Mouse (Mus musculus): ENCODE data around the gene Serbp1. TPM values are rescaled to one million over a fixed set of nuclear protein-coding genes. Genes with fewer than 3 reads are reported as not detected.
A peak's percentile ranks its signal among the peaks of the same experiment; 100 is the strongest.

Serbp1 gene
- total and polyA plus RNA-seq, 2 experiments from 2014 or later = 166 to 297 TPM

DNA sequence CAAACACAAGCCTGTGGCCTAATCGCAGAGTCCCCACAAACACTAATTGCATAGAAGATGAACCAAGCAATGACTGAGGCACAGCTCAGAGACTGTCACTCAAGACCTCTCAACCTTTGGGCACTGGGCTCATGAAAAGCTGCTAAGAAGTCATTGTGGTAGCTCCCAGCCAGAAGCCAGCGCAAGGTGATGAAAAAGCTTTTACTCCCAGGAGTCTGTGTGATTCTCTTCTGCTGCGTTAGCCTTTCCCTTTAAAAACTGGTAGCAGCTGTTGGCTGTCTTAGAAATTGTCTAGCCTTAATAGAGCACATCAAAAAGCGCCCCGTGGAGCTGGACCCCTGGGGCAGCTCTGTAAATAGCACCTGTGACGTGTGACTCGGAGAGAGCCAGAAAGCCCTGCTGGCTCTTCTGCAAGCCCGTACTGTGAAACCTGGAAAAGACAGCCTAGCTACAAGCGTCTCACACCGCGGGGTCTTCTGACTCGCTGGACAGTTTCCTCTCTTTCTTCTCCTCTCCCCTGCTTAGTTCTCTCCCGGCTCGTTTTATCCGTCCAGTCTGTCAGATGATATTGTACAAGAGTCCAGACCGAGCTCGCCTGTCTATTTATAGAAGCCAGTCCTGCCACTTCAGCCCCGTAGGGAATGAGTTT is 9.4 kb upstream of the Serbp1 start:
- DNase-seq (ENCODE audit: low spot score) = peak; percentile 60
- no peaks in the 10 kb centered on the region for H3K4me1 ChIP-seq (ENCODE audit: insufficient read depth, low read length)
- peak; percentile 53; the same call in 1 of the 2 replicates for ATAC-seq (ENCODE audit: low FRiP score)
- TF ChIP-seq CTCF (IDR thresholded peaks at IDR 0.05) = no peak
- peak overlapping the region; percentile 20 for H3K4me3 ChIP-seq (ENCODE audit: low read depth, low read length)
- H3K36me3 ChIP-seq (ENCODE audit: insufficient read depth, low read length) = no peaks in the 10 kb centered on the region
- no peaks in the 10 kb centered on the region for H3K9me3 ChIP-seq (ENCODE audit: low read length)
- H3K27ac ChIP-seq (ENCODE audit: low read depth, low read length) = no peak overlapping the region
- H3K9ac ChIP-seq (replicated peaks; ENCODE audit: low read length, poor library complexity, severe bottlenecking) = 0 out of 2 replicates have a peak overlapping the region, but pooled peaks have one; percentile 48
- H3K4me2 ChIP-seq (ENCODE audit: low read depth, low read length, poor library complexity, severe bottlenecking) = peak overlapping the region; percentile 57
- H3K27me3 ChIP-seq (ENCODE audit: insufficient read depth, low read length) = no peaks in the 10 kb centered on the region
- 8% methylated on average over 18 of the region's 18 CpGs for WGBS

DNA sequence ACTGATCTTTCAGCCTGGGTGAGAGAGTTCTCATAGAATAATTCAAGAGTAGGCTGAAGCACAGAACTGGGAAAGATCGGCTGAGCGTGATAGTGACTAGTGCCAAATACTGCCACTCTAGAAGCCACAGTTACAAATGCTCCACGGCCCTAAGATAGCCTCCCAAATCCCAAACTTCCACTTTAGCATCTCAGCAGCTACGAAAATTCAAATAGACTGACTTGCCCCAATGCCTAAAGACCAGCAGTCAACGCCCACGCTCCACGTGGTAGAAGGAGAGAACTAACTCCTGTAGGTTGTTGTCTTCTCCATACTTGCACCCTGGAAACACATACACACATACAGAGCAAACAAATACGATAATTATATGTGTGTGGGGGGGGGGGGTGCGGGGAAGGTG is 8.5 kb upstream of the Serbp1 start:
- Histone ChIP-seq H3K4me2 (ENCODE audit: low read depth, low read length, poor library complexity, severe bottlenecking) (no peak overlapping the region), H3K36me3 (ENCODE audit: insufficient read depth, low read length) (no peaks in the 10 kb centered on the region), H3K9ac (replicated peaks; ENCODE audit: low read length, poor library complexity, severe bottlenecking) (no peak overlapping the region), H3K9me3 (ENCODE audit: low read length) (no peaks in the 10 kb centered on the region), H3K27ac (ENCODE audit: low read depth, low read length) (no peak overlapping the region), H3K4me3 (ENCODE audit: low read depth, low read length) (no peak overlapping the region), H3K27me3 (ENCODE audit: insufficient read depth, low read length) (no peaks in the 10 kb centered on the region), H3K4me1 (ENCODE audit: insufficient read depth, low read length) (no peaks in the 10 kb centered on the region)
- TF ChIP-seq CTCF (IDR thresholded peaks at IDR 0.05) = no peak
- no peak for ATAC-seq (ENCODE audit: low FRiP score)
- DNase-seq (ENCODE audit: low spot score) = no peak
- 54% methylated on average over 9 of the region's 9 CpGs for WGBS

DNA sequence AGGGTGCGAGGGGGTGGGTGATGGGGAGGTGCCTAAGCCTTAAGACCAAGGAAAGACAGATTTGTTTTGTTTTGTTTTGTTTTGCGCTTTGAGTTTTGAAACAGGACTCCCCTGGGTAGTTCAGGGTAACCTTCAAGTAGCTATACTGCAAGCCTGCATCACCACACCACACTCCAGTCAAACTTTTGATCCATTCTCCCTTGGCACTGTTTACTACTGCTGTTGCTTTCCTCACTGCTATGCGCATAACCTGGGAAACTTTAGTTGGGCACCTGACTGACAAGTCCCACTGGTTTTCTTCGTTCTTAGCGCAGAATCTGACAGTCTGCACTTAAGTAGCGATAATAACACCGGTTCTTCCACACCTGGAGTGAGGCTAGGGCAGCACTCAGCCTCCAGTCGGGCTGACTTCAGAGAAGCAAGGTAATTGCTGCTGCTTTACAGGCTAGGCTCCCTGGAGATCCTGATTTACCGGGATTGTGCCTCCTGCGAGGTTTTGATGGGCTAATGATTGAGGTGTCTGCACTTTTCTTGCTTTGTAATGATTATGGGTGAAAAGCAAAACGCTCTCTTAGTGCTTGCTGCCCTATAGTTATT is 8.0 kb upstream of the Serbp1 start:
- DNase-seq (ENCODE audit: low spot score) (no peak), ATAC-seq (ENCODE audit: low FRiP score) (no peak)
- H3K4me2 ChIP-seq (ENCODE audit: low read depth, low read length, poor library complexity, severe bottlenecking) = no peak overlapping the region
- H3K4me1 ChIP-seq (ENCODE audit: insufficient read depth, low read length) = no peaks in the 10 kb centered on the region
- H3K27me3 ChIP-seq (ENCODE audit: insufficient read depth, low read length) = no peaks in the 10 kb centered on the region
- no peaks in the 10 kb centered on the region for H3K36me3 ChIP-seq (ENCODE audit: insufficient read depth, low read length)
- no peak for TF ChIP-seq CTCF (IDR thresholded peaks at IDR 0.05)
- H3K9ac ChIP-seq (replicated peaks; ENCODE audit: low read length, poor library complexity, severe bottlenecking) = no peak overlapping the region
- no peak overlapping the region for H3K27ac ChIP-seq (ENCODE audit: low read depth, low read length)
- H3K9me3 ChIP-seq (ENCODE audit: low read length) = no peaks in the 10 kb centered on the region
- 18% methylated on average over 11 of the region's 11 CpGs for WGBS
- H3K4me3 ChIP-seq (ENCODE audit: low read depth, low read length) = no peak overlapping the region

DNA sequence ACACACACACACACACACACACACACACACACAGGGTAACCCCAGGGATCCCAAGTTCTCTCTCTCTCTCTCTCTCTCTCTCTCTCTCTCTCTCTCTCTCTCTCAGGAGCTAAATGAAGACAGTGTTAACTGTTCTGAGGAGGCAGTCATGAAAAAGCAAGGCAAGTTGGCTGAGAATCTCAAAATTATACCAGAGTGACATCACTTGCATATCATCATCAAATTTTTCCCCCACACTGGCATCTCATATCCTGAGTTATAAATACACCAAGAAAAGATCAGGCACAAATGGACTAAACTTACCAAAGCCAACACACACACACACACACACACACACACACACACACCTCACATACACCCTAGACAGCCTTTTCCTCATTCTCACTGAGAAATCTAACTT is 7.0 kb upstream of the Serbp1 start:
- Histone ChIP-seq H3K4me2 (ENCODE audit: low read depth, low read length, poor library complexity, severe bottlenecking) (no peak overlapping the region), H3K27ac (ENCODE audit: low read depth, low read length) (no peak overlapping the region), H3K4me1 (ENCODE audit: insufficient read depth, low read length) (no peaks in the 10 kb centered on the region), H3K9me3 (ENCODE audit: low read length) (no peaks in the 10 kb centered on the region), H3K9ac (replicated peaks; ENCODE audit: low read length, poor library complexity, severe bottlenecking) (no peak overlapping the region), H3K4me3 (ENCODE audit: low read depth, low read length) (no peak overlapping the region), H3K36me3 (ENCODE audit: insufficient read depth, low read length) (no peaks in the 10 kb centered on the region), H3K27me3 (ENCODE audit: insufficient read depth, low read length) (no peaks in the 10 kb centered on the region)
- DNase-seq (ENCODE audit: low spot score) (no peak), ATAC-seq (ENCODE audit: low FRiP score) (no peak)
- no peak for TF ChIP-seq CTCF (IDR thresholded peaks at IDR 0.05)

DNA sequence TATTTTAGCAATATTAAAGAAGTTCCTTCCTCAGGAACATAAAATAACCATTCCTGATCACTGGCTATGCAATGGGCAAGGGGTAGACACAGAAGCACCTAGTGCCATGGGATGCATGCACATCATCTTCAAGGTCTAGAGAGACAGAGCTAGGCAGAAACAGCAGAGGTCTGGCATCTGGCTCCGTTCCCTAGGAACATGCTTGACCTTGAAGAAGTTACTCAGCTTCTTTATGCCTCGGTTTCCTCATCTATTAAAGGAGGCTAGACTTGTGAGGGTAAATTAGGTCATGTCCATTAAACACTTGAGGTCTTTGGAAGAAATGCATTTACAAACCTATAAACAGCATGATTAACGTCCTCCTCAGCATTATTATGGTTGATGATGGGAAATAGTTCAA is 2.3 kb upstream of the Serbp1 start:
- Histone ChIP-seq H3K9ac (replicated peaks; ENCODE audit: low read length, poor library complexity, severe bottlenecking) (no peak overlapping the region), H3K36me3 (ENCODE audit: insufficient read depth, low read length) (no peaks in the 10 kb centered on the region), H3K4me1 (ENCODE audit: insufficient read depth, low read length) (no peaks in the 10 kb centered on the region), H3K27me3 (ENCODE audit: insufficient read depth, low read length) (no peaks in the 10 kb centered on the region), H3K4me3 (ENCODE audit: low read depth, low read length) (no peak overlapping the region), H3K9me3 (ENCODE audit: low read length) (no peaks in the 10 kb centered on the region), H3K27ac (ENCODE audit: low read depth, low read length) (no peak overlapping the region), H3K4me2 (ENCODE audit: low read depth, low read length, poor library complexity, severe bottlenecking) (no peak overlapping the region)
- DNase-seq (ENCODE audit: low spot score) (no peak), ATAC-seq (ENCODE audit: low FRiP score) (no peak)
- no peak for TF ChIP-seq CTCF (IDR thresholded peaks at IDR 0.05)
- 93% methylated on average over 3 of the region's 3 CpGs for WGBS

DNA sequence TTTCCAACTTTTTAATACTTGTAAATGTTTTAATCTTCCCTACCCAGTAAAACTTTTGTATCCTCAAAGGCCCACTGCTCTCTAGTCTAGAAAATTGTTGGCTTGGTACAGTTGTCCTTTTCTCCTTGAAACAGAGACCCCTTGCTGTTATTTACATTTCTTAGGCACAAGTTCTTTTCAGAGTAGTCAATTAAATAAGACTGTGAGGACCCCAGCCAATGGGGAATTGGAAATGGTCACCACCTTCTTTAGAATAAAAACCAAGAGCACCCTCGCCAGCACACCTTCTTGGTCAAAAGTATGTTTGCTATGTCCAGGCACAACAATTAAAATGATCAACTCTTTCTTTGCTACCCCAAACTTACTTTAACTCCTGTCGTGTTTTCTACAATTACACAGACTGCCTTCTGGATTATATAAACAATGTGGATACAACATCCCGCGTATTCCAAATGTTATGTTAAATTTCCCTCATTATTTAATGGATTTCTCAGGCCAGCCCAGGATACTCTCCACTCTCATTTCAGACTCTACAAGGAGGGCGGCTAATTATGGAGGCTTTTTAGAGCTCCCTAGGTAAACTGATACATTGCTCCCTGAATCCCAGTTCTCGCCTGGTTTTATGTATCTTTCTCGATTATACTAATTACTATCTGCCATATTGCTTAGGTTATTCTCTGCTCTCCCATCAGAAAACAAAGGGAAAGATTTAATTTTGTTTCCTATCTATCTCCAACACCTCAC is 1.3 kb upstream of the Serbp1 start:
- H3K27ac ChIP-seq (ENCODE audit: low read depth, low read length) = no peak overlapping the region
- WGBS = 91% methylated on average over 7 of the region's 7 CpGs
- H3K4me3 ChIP-seq (ENCODE audit: low read depth, low read length) = no peak overlapping the region
- no peak for DNase-seq (ENCODE audit: low spot score)
- no peaks in the 10 kb centered on the region for H3K36me3 ChIP-seq (ENCODE audit: insufficient read depth, low read length)
- no peak for TF ChIP-seq CTCF (IDR thresholded peaks at IDR 0.05)
- ATAC-seq (ENCODE audit: low FRiP score) = no peak
- no peak overlapping the region for H3K4me2 ChIP-seq (ENCODE audit: low read depth, low read length, poor library complexity, severe bottlenecking)
- no peaks in the 10 kb centered on the region for H3K4me1 ChIP-seq (ENCODE audit: insufficient read depth, low read length)
- no peaks in the 10 kb centered on the region for H3K27me3 ChIP-seq (ENCODE audit: insufficient read depth, low read length)
- H3K9ac ChIP-seq (replicated peaks; ENCODE audit: low read length, poor library complexity, severe bottlenecking) = no peak overlapping the region
- no peaks in the 10 kb centered on the region for H3K9me3 ChIP-seq (ENCODE audit: low read length)
